Mouse (Mus musculus): Measurements from ENCODE around the gene Gnb1l.

- TF ChIP-seq CTCF (IDR thresholded peaks at IDR 0.05; ENCODE audit: borderline replicate concordance, extremely low read depth, insufficient read depth, insufficient read length) = no peak
- TF ChIP-seq POLR2A (IDR thresholded peaks at IDR 0.05; ENCODE audit: borderline replicate concordance, extremely low read depth, insufficient read depth, insufficient read length, poor library complexity, severe bottlenecking) = no peak
Observed at GRCm38 (mm10) chr16:18554721-18555120, 56.2 kb downstream of the Gnb1l start.
